17 mouse cellular contexts compared by ENCODE assay signal in genomic region chr2:12729251-12729650, GRCm38 (mm10).
"Had no signal": no experiment of that assay in that cellular context is flagged by ENCODE, and none has a peak within 500 bp of the region (broad histone marks: within the 10 kb centered on the region; RNA-seq: fewer than 3 reads in every experiment).

No protein-coding gene starts in this region.

- H3K27ac ChIP-seq: neural tube, embryonic 12.5 days; neural tube, embryonic 13.5 days; neural tube, embryonic 15.5 days; stomach, embryonic 15.5 days; stomach, postnatal 0 days had no signal

- DNase-seq: retina, postnatal 1 day; right cerebral cortex, adult 18-20 months; right cerebral cortex, postnatal 14 days; right cerebral cortex, postnatal 25 days; right cerebral cortex, postnatal 4 days; spleen, adult 18-20 months; thymus, adult 18-20 months; thymus, adult 2 months; thymus, postnatal 14 days; thymus, postnatal 25 days; thymus, postnatal 36 days; thymus, postnatal 4 days had no signal

- H3K4me3 ChIP-seq: neural tube, embryonic 12.5 days; neural tube, embryonic 13.5 days; neural tube, embryonic 15.5 days; stomach, embryonic 15.5 days had no signal
